Mouse (Mus musculus) MN1 (cell line): ENCODE measurements around the gene Eif4a1.
"Not testable (repeated sequence)": the region's sequence is repeated elsewhere in the genome, so short reads cannot be mapped to it uniquely, and the experiment has no call there.

ENCODE experiments used
- DNase-seq: peaks from one replicate; pipeline ENCODE4 v3.0.0-alpha.2; 2016; ENCODE audit warnings: low spot score

Gene Eif4a1

DNA sequence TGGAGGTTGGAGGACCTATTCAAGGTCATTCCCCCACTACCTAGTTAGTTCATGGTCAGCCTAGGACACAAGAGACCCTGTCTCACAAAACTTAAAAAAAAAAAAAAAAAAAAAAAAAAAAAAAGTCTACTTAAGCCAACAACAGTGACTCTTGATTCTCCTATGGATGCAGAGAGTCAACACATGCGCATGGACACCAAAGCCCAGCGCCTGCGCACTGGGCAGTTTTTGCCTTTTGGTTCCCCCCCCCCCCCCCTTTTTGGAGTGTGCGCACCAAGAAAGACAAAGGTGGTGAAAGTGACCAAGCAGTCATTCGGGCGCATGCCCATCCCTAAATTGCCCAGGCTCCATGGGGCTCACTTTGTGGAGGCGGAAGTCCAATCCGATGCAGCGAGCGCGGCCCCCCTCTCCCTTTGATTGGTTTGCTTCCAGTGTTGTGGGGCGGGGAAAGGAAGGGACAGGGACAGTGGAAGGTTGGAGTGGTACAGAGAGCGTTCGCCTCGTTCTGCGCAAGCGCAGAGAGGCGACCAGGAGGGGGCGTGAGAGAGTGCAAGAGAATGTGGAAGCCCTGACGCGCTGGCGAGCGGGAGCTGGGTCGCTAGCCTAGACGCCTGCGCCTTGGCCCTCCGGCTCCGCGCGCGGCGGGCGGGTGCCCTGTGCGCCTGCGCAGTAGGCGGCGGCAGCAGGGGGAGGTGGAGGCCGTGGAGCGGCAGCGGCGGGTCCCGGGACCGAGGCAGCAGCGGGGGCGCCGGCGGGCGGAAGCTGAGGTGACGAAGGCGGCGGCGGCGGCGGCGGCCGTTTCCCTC lies 39.7 kb downstream of the Eif4a1 start, which contains the start of gene Fxr2:
TSS of gene Fxr2 (plus strand) at position 707 of the 806 bp plus-strand sequence.
- DNase-seq, result peak; percentile 98

DNA sequence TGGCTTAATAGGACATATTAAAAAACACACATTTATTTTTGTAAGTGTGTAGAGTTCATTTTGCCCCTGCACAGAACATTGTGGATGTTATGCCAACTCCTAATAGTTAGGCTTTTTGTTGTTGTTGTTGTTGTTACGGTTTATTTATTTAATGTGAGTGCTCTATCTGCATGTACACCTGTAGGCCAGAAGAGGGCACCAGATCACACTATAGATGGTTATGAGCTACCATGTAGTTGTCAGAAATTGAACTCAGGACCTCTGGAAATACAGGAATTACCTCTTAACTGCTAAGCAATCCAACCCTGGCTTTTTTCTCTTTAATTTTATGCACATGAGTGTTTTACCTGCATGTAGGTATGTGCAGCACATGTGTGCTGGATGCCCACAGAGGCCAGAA lies 42.4 kb downstream of the Eif4a1 start:
- peak; percentile 28 for DNase-seq

DNA sequence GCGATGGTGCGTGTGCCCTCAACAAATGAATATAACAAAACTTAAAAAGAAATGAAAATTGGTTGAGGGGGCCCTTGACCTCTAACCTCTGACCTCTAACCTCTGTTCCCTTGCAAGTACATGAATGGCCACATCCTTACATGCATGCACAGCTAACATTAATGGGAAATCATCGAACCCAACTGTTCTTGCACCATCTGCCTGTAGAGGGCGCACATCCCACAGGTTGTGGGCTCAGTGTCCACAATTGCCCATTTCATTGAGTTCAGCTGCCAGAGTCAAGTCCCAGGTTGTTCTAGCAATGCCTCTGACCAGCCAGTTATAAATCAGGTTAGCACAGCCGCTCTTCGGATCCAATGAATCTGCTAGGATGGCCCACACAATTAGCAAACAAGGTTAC lies 43.9 kb downstream of the Eif4a1 start:
- peak; percentile 83 for DNase-seq

GRCm38 (mm10) chr11:69624339-69624738 lies 47.9 kb downstream of the Eif4a1 start:
- not testable (repeated sequence) for DNase-seq

DNA sequence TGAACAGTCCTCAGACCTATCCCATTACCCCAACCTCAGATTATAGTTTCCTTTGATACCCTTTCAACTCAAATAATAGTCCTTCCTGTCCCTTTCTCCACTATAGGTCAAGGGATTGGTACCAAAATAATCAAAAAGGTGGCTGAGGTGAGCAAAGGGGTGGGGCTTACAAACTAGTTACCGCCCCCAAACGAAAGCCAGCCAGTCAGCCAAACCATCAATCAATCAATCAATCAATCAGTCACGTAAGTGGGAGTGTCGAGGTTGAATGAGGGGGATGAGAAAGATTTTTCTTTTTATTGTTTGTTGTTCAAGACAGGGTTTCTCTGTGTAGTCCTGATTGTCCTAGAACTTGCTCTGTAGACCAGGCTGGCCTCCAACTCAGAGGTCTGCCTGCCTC lies 49.2 kb downstream of the Eif4a1 start:
- no peak for DNase-seq

DNA sequence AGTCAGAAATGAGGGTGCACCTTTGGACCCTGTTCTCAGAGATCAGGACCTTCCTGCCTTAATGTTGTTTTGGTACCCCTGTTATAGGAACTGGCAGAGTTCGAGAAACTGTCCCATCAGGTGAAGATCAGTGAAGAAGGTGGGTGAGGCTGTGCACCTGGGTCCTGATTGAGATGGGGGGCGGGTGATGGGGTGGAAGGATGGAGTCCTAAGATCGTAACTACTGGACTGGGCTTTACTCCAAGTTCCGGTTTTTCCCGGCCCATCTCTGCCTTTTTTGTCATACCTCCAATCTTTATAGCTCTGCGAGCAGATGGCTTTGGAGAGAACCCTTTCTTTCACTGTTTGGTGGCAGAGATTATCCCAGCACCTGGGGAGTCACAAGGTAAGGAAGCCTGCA lies 49.8 kb downstream of the Eif4a1 start:
- no peak for DNase-seq

GRCm38 (mm10) chr11:69621571-69622268 lies 50.5 kb downstream of the Eif4a1 start, which contains the start of gene Sat2:
TSS of gene Sat2 (plus strand) at chr11:69622024.
- peak; percentile 58 for DNase-seq

GRCm38 (mm10) chr11:69620394-69621081 lies 51.7 kb downstream of the Eif4a1 start:
- no peak for DNase-seq

DNA sequence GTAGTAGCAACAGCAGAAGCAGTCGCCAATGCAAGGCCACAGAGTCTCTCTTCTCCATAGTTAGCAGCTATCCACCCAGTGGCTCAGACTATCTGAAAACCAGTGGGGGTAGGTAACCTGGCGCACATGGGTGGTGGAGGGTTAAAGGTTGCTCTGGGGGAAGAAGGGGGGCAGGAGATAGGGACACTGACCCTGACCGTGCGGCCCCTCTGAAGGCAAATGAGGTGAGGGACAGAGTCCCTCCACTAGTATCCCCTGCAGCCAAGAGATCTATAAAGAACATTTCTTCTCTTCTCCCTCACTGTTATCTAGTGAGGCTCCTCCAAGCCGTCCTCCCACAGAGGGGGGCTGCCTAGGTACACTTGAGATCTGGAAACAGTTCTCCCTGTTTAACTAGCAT lies 54.4 kb downstream of the Eif4a1 start, which contains the start of gene Shbg:
TSS of gene Shbg (minus strand) at position 101 of the 400 bp plus-strand sequence.
- DNase-seq, result no peak
